Mouse (Mus musculus): Measurements from ENCODE around the gene Med23. TPM values are rescaled to one million over a fixed set of nuclear protein-coding genes. Genes with fewer than 3 reads are reported as not detected.

Gene Med23
- polyA plus RNA-seq, 1 experiment from 2014 or later, result 21.9 TPM

DNA sequence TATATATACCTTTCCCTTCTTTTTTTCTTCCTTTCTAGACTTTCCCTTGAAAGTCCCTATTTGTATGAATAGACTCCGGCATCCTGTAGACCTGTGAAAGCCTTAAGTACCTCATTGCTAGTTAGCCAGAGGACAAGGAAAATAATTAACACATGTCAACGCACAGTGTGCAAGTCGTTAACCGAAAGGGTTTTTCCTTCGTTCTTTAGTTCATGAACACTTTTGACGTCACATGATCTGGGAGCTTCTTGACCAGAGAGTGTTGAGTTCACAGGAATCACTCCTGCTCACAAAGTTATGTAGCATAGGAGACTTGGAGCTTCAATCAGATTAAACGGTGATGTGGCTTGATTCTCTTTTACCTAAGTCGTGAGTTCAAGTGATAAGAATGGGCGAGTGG lies 37.5 kb upstream of the Med23 start:
- no peak overlapping the region for H3K4me3 ChIP-seq
- ATAC-seq (ENCODE audit: borderline replicate concordance, extremely low read depth, low FRiP score, low TSS enrichment), result no peak
- WGBS, result 87% methylated on average over 9 of the region's 9 CpGs

DNA sequence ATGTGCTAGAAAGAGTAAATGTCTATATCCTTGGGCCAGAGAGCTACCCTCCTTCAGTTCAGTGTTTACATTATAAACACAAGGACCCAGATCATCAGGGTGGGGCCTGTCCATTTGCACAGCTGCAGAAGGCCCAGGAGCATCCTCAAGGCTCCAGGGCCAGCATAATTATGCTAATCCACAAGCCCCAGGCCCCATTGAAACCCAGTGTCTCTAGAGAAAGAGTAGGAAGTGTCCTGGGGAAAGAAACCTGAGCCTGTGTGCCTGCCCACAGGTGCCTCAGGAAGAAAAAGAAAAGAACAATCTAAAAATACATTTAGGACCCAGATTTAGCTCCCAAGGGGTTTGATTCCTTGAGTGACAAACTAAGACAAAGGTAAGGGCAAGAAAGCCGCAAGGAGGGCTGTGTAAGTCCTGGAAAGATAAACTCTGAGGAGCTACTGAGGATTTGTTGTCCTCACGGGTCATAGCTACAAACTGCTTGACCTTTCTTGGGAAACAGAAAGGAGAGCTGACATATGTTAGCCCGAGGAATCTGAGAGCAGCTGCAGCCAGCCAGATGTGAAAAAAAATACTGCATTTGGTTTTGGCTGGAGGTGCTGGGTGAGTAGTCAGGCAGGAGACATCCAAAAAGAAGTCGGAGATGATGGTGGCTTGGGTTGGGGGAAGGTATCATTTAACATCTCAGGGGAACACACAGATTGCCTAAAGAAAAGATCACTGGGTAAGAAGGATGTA lies 35.0 kb upstream of the Med23 start:
- H3K27me3 ChIP-seq, result no peaks in the 10 kb centered on the region
- H3K27ac ChIP-seq, result no peak overlapping the region
- H3K36me3 ChIP-seq, result no peaks in the 10 kb centered on the region
- no peak for ATAC-seq (ENCODE audit: borderline replicate concordance, extremely low read depth, low FRiP score, low TSS enrichment)
- H3K9me3 ChIP-seq, result no peaks in the 10 kb centered on the region
- H3K4me3 ChIP-seq, result no peak overlapping the region
- peaks cover 16% of the 10 kb centered on the region for H3K4me1 ChIP-seq
- H3K9ac ChIP-seq, result no peak overlapping the region
- 10% methylated on average over 4 of the region's 4 CpGs for WGBS
- peak overlapping the region; percentile 48 for H3K4me2 ChIP-seq

More for the DNA sequence above, 37.5 kb upstream of the Med23 start:
- H3K9me3 ChIP-seq, result no peaks in the 10 kb centered on the region
- H3K27me3 ChIP-seq, result no peaks in the 10 kb centered on the region
- peaks cover 16% of the 10 kb centered on the region for H3K4me1 ChIP-seq
- H3K9ac ChIP-seq, result no peak overlapping the region
- no peak overlapping the region for H3K27ac ChIP-seq
- no peaks in the 10 kb centered on the region for H3K36me3 ChIP-seq
- H3K4me2 ChIP-seq, result no peak overlapping the region

DNA sequence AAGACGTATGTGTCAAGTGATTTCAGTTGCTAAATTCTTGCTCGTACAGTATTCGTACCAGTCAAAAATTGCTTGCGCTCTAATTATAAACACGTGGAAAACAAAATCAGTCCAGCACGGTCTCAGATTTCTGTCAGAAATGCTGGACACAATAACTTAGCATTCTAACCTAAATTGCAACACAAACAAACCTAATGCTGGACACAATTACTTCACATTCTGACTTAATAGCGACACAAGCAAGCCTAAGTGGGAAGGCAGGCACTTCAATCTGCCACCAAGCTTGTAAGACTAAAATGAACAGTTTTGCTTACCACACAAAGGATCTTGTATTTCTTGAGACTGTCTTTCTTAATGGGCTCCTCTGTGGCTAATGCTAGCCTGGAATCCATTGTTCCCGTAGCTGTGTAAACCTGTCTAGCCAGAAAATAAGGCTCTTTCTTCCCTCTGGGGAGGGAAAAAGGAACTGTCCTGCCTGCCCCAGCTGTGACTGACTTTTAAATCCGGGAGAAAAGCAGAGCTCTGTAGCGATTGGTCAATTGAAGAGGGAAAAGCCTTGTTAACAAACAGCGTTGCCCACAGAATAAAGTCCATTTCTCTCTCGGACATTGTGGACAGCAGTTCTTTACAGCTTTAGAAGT lies 34.0 kb upstream of the Med23 start:
- H3K9ac ChIP-seq, result no peak overlapping the region
- H3K4me2 ChIP-seq, result peak overlapping the region; percentile 48
- H3K27ac ChIP-seq, result peak overlapping the region; percentile 31; the same call in 1 of the 2 replicates
- H3K36me3 ChIP-seq, result no peaks in the 10 kb centered on the region
- 10% methylated on average over 12 of the region's 12 CpGs for WGBS
- H3K4me1 ChIP-seq, result peaks cover 16% of the 10 kb centered on the region
- H3K27me3 ChIP-seq, result no peaks in the 10 kb centered on the region
- ATAC-seq (ENCODE audit: borderline replicate concordance, extremely low read depth, low FRiP score, low TSS enrichment), result no peak; the same call in 1 of the 2 replicates
- peak overlapping the region; percentile 14 for H3K4me3 ChIP-seq
- no peaks in the 10 kb centered on the region for H3K9me3 ChIP-seq

- ATAC-seq (ENCODE audit: borderline replicate concordance, extremely low read depth, low FRiP score, low TSS enrichment), result no peak
- Histone ChIP-seq H3K9ac (no peak overlapping the region), H3K4me1 (peaks cover 16% of the 10 kb centered on the region), H3K4me3 (no peak overlapping the region), H3K4me2 (peak overlapping the region; percentile 48), H3K9me3 (no peaks in the 10 kb centered on the region), H3K36me3 (no peaks in the 10 kb centered on the region), H3K27me3 (no peaks in the 10 kb centered on the region), H3K27ac (no peak overlapping the region)
- 39% methylated on average over 4 of the region's 4 CpGs for WGBS
Observed at GRCm38 (mm10) chr10:24836366-24837038, 33.3 kb upstream of the Med23 start.

GRCm38 (mm10) chr10:24840795-24841194 lies 29.0 kb upstream of the Med23 start:
- Histone ChIP-seq H3K36me3 (no peaks in the 10 kb centered on the region), H3K4me2 (no peak overlapping the region), H3K27ac (no peak overlapping the region), H3K9me3 (no peaks in the 10 kb centered on the region), H3K9ac (no peak overlapping the region), H3K4me3 (no peak overlapping the region), H3K4me1 (peaks cover 3% of the 10 kb centered on the region; the same call in 1 of the 2 replicates), H3K27me3 (no peaks in the 10 kb centered on the region)
- 91% methylated on average over 4 of the region's 4 CpGs for WGBS
- ATAC-seq (ENCODE audit: borderline replicate concordance, extremely low read depth, low FRiP score, low TSS enrichment), result no peak

DNA sequence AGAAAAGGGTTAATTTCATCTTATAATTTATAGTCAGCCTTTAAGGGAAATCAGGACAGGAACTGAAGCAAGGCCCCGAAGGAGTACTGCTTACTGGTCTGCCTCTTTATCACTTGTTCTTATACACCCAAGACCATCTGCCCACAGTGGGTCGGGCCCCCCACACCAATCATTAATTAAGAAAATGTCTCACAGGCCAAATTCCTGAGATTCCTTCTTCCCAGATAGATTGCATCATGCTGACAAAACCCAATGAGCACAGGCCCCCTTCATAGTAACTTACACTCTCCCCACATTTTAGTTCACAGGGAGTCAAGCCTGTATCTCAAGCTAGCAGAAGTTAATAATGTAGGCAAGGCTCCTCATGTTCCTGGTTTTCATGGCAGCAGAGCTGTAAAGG lies 27.8 kb upstream of the Med23 start:
- H3K27me3 ChIP-seq, result no peaks in the 10 kb centered on the region
- no peaks in the 10 kb centered on the region for H3K9me3 ChIP-seq
- no peak overlapping the region for H3K27ac ChIP-seq
- no peaks in the 10 kb centered on the region for H3K36me3 ChIP-seq
- no peak for ATAC-seq (ENCODE audit: borderline replicate concordance, extremely low read depth, low FRiP score, low TSS enrichment)
- H3K4me3 ChIP-seq, result no peak overlapping the region
- 14% methylated on average over 2 of the region's 2 CpGs for WGBS
- H3K4me2 ChIP-seq, result no peak overlapping the region
- H3K4me1 ChIP-seq, result no peaks in the 10 kb centered on the region
- no peak overlapping the region for H3K9ac ChIP-seq

- Histone ChIP-seq H3K4me2 (no peak within 1 kb of the TSS), H3K36me3 (no peaks in the 10 kb centered on the region), H3K4me3 (no peak within 1 kb of the TSS), H3K9me3 (no peaks in the 10 kb centered on the region), H3K9ac (no peak within 1 kb of the TSS), H3K4me1 (no peaks in the 10 kb centered on the region), H3K27me3 (no peaks in the 10 kb centered on the region), H3K27ac (no peak within 1 kb of the TSS)
- WGBS, result 87% methylated on average over 1 of the region's 1 CpGs
- no peak for ATAC-seq (ENCODE audit: borderline replicate concordance, extremely low read depth, low FRiP score, low TSS enrichment)
Observed at GRCm38 (mm10) chr10:24842676-24843075, 27.1 kb upstream of the Med23 start, which contains the start of gene Enpp3. Enpp3 (minus strand) TSS chr10:24842823.

DNA sequence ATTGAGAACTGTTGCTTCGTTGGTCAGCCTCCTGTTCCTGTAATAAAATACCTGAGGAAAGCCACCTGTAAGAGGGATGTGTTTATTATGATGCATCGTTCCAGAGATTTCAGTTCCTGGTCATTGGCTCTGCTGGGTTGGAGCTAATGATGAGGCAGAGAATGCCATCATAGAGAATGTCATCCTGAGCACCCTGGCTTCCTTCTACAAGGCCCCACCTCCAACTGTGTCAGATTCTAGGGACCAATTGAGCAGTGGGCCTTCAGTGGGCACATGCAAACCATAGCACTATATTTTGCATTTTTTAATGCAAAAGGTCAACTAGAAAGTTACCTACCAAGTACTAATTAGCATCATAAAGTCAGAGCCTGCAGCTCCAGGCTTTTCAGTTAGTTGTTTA lies 6.6 kb upstream of the Med23 start:
- 73% methylated on average over 2 of the region's 2 CpGs for WGBS
- Histone ChIP-seq H3K9me3 (no peaks in the 10 kb centered on the region), H3K9ac (no peak overlapping the region), H3K27ac (no peak overlapping the region), H3K4me2 (no peak overlapping the region), H3K4me1 (no peaks in the 10 kb centered on the region), H3K36me3 (no peaks in the 10 kb centered on the region), H3K27me3 (no peaks in the 10 kb centered on the region), H3K4me3 (no peak overlapping the region)
- no peak for ATAC-seq (ENCODE audit: borderline replicate concordance, extremely low read depth, low FRiP score, low TSS enrichment)

- no peak overlapping the region for H3K9ac ChIP-seq
- no peaks in the 10 kb centered on the region for H3K36me3 ChIP-seq
- H3K27ac ChIP-seq, result no peak overlapping the region
- WGBS, result 55% methylated on average over 6 of the region's 6 CpGs
- ATAC-seq (ENCODE audit: borderline replicate concordance, extremely low read depth, low FRiP score, low TSS enrichment), result no peak
- H3K4me3 ChIP-seq, result no peak overlapping the region
- H3K27me3 ChIP-seq, result no peaks in the 10 kb centered on the region
- H3K4me2 ChIP-seq, result no peak overlapping the region
- no peaks in the 10 kb centered on the region for H3K4me1 ChIP-seq
- H3K9me3 ChIP-seq, result no peaks in the 10 kb centered on the region
Observed at GRCm38 (mm10) chr10:24864434-24864833, 5.4 kb upstream of the Med23 start.

- H3K9ac ChIP-seq, result no peak overlapping the region
- no peaks in the 10 kb centered on the region for H3K4me1 ChIP-seq
- H3K4me2 ChIP-seq, result no peak overlapping the region
- H3K27ac ChIP-seq, result no peak overlapping the region
- ATAC-seq (ENCODE audit: borderline replicate concordance, extremely low read depth, low FRiP score, low TSS enrichment), result no peak
- no peaks in the 10 kb centered on the region for H3K9me3 ChIP-seq
- H3K36me3 ChIP-seq, result peaks cover 60% of the 10 kb centered on the region
- 72% methylated on average over 4 of the region's 4 CpGs for WGBS
- H3K27me3 ChIP-seq, result no peaks in the 10 kb centered on the region
- no peak overlapping the region for H3K4me3 ChIP-seq
Observed at GRCm38 (mm10) chr10:24873624-24874023, 3.8 kb downstream of the Med23 start.

DNA sequence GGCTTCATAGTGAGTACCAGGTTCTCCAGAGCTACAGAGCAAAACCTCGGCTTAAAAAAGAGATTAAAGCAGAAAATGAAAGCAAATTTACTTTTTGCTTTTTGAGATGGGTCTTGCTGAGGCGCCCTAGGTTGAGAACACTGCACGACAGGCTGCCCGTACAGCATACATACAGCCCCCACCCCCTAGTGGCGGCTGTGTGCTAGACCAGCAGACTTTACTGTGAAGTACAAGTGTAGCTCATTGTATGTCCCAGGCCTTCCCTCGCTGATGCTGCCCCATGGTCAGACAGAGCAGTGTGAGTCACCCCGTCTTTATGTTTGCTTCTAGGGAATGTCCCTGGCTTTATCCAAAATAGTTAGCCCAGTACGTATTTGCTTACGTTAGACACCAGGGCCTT lies 16.2 kb downstream of the Med23 start:
- peaks cover 75% of the 10 kb centered on the region for H3K36me3 ChIP-seq
- no peaks in the 10 kb centered on the region for H3K27me3 ChIP-seq
- H3K9ac ChIP-seq, result no peak overlapping the region
- ATAC-seq (ENCODE audit: borderline replicate concordance, extremely low read depth, low FRiP score, low TSS enrichment), result no peak
- no peak overlapping the region for H3K4me2 ChIP-seq
- H3K9me3 ChIP-seq, result no peaks in the 10 kb centered on the region
- 76% methylated on average over 9 of the region's 9 CpGs for WGBS
- no peaks in the 10 kb centered on the region for H3K4me1 ChIP-seq
- no peak overlapping the region for H3K27ac ChIP-seq
- no peak overlapping the region for H3K4me3 ChIP-seq

DNA sequence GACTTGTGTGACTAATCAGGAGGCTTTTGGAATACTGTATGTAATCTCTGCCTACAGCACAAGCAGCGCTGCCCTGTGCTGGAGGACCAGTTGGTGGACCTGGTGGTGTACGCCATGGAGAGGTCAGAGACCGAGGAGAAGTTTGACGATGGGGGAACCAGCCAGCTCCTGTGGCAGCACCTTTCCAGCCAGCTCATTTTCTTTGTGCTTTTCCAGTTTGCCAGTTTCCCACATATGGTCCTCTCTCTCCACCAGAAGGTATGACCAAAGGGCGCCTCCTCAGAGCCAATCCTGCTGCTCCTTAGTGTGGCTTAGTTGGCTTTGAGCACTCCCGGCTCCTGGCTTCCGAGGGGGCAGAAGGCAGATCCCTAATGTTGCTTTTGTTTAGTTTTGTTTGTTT lies 18.6 kb downstream of the Med23 start:
- Histone ChIP-seq H3K27ac (no peak overlapping the region), H3K4me1 (no peaks in the 10 kb centered on the region), H3K9me3 (no peaks in the 10 kb centered on the region), H3K9ac (no peak overlapping the region), H3K4me3 (no peak overlapping the region), H3K27me3 (no peaks in the 10 kb centered on the region), H3K4me2 (no peak overlapping the region), H3K36me3 (peaks cover 70% of the 10 kb centered on the region)
- 92% methylated on average over 7 of the region's 7 CpGs for WGBS
- no peak for ATAC-seq (ENCODE audit: borderline replicate concordance, extremely low read depth, low FRiP score, low TSS enrichment)
